Mouse (Mus musculus) left cerebral cortex, postnatal 36 days (tissue): ENCODE results near the gene Hsp90ab1. TPM values are rescaled to one million over a fixed set of nuclear protein-coding genes. Genes with fewer than 3 reads are reported as not detected.
A peak's percentile ranks its signal among the peaks of the same experiment; 100 is the strongest.

ENCODE experiments used
- DNase-seq, 2 experiments: peaks; one replicate each; pipeline ENCODE4 v3.0.0; 2021 to 2022; ENCODE audit warnings: low spot score in 2 of 2, mixed read lengths in 1 of 2
- intact Hi-C: fragments of 180-260 bp; cut with DNase I; formaldehyde crosslinking; loops from one replicate; pipeline ENCODE4 v1.15.1; 2025
- total RNA-seq, 2 experiments: library from RNA; stranded (reverse); gene quantifications; 2 replicates each; pipeline ENCODE4 v1.2.3; 2021

Hsp90ab1 gene
- total RNA-seq, 2 experiments from 2014 or later = 1,413 to 1,526 TPM

DNA sequence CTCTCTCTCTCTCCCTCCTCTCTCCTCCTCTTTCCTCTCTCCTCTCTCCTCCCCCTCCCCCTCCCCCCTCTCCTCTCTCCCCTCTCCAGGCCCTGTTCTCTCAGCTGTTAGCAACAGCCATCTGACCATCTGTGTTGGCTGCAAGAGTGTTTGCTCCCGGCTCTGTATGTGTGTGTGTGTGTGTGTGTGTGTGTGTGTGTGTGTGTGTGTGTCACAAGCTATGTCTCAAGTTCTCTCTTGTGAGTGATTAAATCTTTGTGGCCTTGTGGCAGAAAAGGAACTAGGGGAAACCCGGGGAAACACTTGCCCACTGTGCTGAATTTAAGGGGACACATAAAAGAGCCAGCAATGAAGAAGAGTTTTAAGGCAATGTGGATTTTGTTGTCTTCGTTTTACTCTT is 24.7 kb upstream of the Hsp90ab1 start:
- DNase-seq = no peak
- intact Hi-C loops = no loop called here

DNA sequence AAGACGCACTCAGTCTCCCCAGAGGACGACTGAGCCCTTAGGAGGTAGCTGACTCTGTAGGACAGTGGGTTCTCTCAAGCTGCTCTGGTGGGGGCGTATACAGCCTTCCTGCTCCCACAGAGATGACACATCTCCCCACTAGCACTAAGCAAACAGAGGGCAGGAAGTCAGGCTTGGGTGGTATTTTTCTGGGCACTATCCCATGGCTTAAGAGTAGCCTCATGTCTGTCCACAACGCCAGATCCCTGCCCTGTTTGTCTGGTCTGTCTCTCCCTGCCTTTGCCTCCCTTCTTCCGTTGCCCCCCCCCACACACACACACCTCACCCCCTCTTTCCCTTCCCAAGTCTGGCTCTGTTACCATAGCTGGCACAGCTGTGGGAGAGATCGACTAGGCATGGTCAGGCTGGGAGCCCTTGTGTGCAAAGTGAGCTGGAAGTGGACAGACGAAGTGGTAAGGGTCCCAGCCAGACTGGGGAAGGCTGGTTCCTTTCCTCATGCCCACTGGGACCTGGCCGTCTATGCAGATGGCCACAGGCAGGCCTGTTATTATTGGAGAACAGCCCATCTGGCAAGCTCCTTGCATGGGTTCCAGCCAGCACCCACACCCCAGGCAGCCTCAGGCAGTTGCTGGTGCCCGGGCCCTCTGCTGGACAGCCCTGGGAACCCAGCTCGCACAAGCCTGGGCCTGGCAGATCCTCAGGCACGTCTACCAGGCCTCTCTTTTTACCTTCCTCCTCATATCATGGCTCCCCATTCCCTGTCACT is 23.7 kb upstream of the Hsp90ab1 start:
- intact Hi-C loops = no loop called here
- peak; percentile 60 to 69 for DNase-seq

DNA sequence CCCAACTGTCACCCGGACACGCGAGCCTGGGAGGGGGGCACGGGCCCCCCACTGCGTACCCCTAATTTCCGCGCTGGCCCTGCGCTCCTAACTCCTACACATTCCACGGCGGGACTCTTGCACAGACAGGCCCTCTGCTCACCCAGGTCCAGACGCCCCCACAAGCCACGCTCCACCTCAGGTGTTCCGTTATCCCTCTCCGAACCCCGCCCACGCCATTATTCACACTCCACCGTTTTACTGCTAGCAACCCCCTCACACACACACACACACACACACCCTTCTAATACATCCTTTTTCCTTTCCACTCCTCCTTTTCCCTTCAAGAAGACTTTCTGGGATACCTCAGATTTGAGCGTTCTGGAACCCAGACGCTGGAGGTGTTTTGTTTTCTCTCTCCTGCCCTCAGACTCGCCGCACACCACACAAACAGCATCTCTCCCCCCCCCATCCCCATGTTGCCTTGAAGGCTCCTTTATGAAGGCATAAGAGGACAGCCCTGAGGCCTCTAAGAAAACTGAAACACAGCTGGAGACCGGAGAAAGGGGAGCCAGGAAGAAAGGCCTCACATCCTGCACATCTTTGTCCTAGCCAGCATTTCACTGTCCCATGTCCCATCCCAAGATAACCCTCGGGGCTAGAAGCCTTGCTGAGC is 22.8 kb upstream of the Hsp90ab1 start:
- intact Hi-C loops = no loop called here
- no peak for DNase-seq

DNA sequence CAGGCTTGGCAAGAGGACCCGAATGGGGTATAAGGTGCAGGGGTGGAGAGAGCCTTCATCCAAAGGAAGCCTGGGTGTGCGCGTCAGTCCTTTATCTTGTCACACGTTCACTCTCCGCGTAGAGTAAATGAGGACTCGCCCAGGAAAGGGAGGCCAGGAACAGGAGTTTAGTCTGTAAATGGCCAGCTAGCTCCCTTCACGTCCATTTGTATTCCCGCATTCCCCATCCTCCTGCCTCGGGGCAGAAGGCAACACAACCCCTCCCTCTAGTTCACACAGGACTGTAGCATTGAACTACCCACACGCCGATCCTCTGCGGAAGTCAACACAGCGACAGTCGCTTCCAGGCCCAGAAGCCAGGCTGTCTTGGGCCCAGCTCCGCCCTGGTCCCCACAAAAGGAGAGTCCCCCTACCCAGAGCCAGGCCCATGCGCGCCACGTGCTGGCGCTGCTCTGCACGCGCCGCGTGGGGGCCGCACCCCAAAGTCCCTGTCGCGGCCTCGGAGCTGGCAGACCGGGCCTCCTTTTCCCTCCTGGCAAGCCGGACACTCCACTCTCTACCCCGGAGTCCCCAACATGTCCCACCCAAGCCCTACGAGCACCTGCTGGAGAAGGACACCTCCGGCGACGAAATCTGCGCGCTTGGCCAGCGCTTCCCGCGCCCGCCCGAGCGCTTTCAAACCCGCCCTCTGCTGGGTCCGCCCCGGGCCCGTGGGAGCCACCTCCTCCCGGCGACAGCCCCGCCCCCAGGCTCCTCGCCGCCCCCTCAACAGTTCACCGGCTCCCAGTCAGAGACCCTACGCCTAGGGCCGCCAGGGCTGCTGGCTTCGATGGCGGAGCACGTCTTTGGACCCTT is 22.0 kb upstream of the Hsp90ab1 start:
- intact Hi-C loops = no loop called here
- peak; percentile 48 to 51 for DNase-seq

DNA sequence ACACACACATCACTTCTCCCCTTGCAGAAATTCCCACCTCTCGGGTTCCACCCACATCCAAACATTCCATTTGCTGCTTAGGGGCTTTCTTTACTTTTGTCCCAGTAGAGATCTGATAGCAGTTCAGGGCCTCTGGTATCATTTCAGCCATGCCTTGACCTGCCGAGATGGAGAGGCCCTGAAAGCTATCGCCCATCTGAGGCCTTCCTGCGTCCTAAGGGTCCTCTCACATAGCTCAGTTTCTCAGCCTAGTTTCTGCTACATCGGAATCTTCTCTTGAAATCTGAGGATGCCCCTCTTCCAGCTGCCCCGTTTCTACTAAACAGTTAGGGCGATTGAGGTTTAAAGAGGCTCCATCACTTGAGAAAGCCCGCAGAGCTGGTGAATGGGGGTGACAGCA is 21.1 kb upstream of the Hsp90ab1 start:
- intact Hi-C loops = no loop called here

DNA sequence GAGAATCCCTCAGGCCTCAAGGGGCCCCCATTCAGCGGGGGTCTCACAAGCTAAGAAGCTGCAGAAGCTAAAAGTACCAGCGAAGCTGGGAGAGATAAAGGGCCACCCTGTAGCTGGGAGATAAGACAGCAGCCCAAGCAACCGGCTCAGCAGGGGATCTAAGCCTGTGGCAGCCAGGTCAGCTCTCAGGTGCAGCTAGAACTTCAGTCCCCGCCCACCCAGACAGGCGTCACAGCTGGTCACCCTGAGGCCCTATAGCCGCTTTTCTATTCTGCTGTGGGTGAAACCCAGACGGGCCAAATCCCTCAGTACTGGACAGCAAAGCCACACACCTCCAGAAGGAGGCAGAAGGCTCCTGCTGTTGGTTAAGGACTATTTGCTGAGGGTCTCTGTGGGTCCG is 20.4 kb upstream of the Hsp90ab1 start:
- intact Hi-C loops = no loop called here
- DNase-seq = no peak

More for the DNA sequence above, 21.1 kb upstream of the Hsp90ab1 start:
- no peak for DNase-seq

DNA sequence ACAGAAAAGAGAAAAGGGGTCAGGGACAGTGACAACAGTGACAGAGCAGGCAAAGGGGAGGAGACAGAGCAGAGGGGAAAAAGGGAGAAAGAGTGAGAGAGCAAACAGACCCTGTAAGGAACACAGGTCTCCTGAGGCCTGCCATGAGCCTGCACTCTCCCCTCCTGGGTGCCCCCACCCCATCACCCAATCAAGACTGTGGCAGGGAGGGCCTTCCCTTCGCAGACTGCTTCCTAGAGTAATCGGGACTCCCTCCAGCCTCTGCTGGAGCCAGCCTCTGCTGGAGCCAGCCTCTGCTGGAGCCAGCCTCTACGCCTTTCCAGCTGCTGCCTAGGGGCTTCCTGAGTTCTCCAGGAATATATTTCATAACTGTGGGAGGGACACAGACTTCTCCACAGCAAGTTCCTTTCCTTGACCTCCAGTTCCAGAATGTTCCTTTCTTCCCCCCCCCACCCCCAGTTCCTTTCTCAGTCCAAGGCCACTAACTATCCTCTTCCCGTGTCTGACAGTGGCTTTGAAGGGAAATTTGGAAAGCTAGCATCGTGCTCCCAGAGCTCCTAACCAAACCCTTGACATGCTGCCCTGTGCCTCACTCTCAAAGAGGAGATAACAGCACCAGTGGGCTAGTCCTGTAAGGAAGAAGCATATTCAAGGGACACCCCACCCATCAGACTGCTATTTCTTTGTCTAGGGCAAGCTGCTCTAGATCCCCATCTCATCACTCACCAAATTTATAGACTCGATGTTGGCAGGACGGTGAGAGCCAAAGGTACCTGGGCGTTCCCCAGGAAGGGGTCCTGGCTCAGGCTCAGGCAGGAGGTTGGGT is 19.7 kb upstream of the Hsp90ab1 start:
- intact Hi-C loops = no loop called here
- no peak for DNase-seq

DNA sequence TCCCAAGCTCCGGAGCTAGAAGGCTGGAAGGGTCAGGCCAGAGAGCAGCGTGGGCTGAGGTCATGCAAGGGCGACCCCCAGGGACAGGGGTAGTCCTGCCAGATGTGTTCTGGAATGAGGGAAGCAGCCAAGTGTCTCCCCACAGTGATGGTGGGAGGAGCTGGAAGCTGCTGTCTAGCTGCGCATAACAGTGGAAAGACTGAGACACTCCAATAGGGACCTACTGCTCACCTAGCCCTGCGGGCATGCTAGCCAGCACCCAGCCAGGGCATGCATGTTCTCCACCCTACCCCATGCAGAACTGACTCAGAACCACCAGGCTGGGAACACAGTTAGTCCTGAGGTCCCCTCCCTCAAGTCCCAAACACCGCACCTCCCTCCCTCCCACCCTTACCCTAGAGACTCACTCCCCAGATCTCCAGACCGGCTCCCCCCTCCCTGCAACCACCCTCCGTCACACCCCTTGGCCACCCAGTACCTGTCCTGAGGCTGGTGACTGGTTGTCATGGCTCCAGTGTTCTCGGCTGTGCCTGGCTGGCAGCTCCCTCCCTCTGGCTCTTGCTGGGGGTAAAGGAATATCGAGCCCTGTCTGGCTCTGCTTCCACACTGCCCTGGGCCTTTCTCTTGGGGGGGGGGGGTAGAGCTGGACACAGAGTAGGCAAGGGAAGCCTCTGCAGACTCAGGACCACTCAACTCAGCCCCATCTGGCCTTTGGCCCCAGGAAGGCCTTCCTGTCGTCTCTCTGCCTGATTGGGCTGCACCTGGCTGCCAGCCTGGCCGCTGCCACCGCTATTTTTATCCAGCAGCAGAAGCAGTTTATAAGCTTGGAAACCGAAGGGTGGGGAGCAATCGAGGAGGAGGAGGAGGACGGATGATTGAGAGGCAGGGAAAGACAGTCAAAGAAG is 18.9 kb upstream of the Hsp90ab1 start:
- DNase-seq = no peak
- intact Hi-C loops = no loop called here

DNA sequence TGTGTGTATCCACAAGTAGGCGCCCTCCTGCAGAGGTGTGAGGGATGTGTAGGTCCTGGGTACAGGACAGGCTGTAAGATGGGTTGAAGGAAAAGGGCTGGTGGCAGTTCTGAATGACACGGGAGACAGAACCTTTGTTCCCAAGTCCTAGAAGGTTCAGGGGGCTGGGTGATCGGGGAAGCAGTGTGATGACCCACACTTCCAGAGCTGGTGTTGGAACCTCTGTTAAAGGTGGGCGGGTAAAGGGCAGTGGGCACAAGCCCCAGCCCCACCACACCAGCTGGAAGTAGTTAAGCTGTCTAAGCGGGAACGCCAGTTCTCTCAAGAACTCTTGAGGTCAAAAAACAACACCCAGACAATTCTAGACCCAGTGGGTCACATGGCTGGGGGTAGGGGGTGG is 17.3 kb upstream of the Hsp90ab1 start:
- intact Hi-C loops = no loop called here

DNA sequence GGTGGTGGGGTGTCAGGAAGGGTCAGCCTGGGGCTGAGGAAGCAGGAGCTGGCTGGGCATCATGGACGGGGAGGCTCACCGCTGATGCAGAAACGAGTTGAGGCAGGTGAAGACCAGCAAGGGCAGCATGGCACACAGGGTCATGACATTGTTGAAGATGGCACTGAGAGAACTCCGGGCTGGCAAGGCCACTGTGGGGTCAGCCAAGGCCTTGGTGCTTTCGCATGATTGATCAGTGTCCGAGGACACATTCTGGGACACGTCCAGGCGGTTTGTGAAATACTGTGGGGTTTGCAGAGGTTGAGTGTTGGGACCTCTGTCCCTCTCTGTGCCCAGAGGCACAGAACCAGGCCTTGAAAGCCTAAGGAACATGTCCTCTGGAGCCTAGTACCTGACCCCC is 16.8 kb upstream of the Hsp90ab1 start:
- intact Hi-C loops = loop anchor here (5.0 kb wide), 1 partner anchor 127 kb away; no protein-coding TSS in a partner anchor
- DNase-seq = no peak

More for the DNA sequence above, 17.3 kb upstream of the Hsp90ab1 start:
- DNase-seq = no peak

DNA sequence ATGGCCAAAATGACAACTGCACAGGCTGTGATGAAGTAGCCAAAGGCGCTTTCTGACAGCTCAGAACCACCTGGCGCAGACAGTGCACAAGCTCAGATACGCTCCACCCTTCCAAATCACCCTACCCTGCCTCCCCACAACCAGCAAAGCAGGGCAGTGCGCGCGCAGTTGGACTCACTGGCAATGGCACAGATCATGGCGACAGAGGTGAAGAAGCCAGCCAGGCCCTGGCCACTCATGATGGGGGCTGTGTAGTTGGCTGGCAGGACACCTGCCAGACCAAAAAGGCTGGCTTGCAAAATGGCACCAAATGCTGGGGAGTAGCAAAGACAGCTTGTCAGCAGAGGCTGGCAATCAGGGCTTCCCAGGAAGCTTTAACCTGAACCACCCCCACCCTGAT is 16.2 kb upstream of the Hsp90ab1 start:
- intact Hi-C loops = loop anchor here (5.0 kb wide), 1 partner anchor 128 kb away; no protein-coding TSS in a partner anchor

DNA sequence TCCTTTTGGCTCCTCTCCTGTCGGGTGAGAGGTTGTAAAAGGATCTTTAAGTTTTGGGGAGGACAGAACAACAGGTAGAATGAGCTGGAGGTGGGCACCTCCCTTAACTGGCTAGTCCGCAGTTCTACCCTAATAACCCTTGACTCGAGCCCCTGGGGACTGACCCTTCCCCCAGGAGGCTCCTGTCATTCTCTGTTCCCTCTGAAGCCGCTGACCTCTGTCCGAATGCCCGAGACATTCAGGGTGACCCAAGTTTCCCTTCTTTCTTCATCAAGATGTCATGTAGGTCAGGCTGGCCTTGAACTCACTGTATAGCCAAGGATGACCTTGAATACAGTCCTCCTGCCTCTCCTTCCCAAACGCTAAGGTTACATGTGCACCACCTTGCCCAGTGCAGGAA is 15.3 kb upstream of the Hsp90ab1 start:
- intact Hi-C loops = loop anchor here (5.0 kb wide), 1 partner anchor 129 kb away; no protein-coding TSS in a partner anchor
- no peak for DNase-seq

More for the DNA sequence above, 16.2 kb upstream of the Hsp90ab1 start:
- DNase-seq = no peak

DNA sequence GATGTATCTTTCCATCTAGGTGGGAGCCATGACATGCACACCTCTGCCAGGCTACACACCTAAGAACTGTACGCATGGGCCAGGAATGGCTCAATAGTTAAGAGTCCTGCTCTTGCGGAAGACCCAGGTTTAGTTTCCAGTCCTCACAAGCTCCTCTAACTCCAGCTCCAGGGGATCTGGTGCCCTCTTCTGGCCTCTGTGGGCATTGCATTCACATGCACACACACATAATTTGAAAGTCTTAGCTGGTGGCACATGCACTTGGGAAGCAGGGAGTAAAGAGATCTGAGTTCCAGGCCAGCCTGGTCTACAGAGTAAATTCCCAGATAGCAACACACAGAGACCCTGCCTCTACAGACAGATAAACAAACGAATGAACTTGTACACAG is 13.4 kb upstream of the Hsp90ab1 start:
- intact Hi-C loops = loop anchor here (5.0 kb wide), 1 partner anchor 131 kb away; no protein-coding TSS in a partner anchor
- no peak for DNase-seq

DNA sequence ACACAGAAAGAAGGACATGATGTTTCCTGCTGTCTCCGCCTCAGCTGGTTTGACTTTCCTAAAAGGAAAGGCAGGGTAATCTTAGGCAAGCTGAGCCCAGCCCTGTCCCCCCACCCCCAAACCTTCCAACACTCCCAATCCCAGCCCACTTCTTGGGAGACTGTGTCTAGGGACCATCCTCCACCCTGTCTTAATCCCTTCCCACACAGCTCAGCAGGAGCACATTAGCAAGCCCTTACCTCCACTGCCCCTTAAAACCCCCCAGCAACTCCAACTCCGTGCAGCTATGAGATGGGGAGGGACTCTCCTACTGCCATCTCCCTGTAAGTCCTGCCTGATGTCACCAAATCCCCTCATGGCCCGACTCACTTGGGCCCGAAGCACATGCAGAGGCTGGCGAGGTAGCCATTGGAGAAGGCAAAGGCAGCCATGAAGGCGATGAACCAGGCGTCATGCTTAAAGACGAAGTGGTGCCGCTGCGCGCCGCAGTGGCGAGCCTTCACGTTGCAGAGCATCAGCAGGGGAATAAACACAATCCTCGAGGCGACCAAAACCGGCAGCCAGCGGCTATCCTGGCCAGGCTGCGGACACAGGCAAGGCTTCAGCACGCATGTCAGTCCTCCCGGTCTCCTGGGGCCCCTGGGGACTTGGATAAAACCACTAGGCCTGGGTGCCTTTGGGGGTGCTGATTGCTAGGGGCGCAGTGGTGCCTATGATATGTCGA is 12.8 kb upstream of the Hsp90ab1 start:
- no peak for DNase-seq
- intact Hi-C loops = loop anchor here (2.0 to 5.0 kb wide), 3 partner anchors 43 to 131 kb away; no protein-coding TSS in a partner anchor

DNA sequence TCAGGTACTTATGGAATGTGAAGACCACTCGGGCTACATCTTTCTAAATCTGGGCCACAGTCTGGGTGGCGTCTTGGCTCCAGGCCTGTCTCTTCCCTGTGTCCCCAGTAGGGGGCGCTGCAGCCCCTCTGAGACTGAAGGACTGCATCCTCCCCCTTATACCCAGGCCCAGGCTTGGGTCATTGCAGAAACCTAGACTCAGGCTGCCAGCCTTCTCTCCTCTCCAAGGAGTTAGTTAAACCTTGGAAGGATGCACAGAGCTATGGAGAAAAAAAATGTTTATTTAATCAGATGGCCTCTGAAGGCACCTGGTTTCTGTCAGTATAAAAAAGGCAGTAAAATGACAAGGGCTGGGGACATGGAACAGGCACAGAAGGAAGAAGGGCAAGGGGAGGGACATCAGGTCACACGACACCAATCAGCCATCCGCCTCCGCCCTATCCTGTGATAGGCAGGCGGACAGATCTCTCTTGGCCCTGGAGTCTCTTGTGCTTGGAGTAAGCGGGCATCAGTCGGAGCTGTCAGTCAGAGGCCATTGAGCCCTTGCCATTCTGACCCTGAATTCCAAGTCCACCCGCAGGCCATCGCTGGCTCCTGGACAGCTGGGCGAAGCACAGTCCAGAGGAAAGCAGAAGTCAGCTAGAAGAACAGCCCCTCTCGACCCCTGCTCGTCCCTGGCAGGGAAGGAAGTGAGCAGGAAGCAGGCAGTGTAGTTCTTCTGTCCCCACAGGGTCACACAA is 12.0 kb upstream of the Hsp90ab1 start:
- DNase-seq = peak; percentile 67 to 73
- intact Hi-C loops = loop anchor here (2.0 to 5.0 kb wide), 3 partner anchors 44 to 132 kb away; no protein-coding TSS in a partner anchor

DNA sequence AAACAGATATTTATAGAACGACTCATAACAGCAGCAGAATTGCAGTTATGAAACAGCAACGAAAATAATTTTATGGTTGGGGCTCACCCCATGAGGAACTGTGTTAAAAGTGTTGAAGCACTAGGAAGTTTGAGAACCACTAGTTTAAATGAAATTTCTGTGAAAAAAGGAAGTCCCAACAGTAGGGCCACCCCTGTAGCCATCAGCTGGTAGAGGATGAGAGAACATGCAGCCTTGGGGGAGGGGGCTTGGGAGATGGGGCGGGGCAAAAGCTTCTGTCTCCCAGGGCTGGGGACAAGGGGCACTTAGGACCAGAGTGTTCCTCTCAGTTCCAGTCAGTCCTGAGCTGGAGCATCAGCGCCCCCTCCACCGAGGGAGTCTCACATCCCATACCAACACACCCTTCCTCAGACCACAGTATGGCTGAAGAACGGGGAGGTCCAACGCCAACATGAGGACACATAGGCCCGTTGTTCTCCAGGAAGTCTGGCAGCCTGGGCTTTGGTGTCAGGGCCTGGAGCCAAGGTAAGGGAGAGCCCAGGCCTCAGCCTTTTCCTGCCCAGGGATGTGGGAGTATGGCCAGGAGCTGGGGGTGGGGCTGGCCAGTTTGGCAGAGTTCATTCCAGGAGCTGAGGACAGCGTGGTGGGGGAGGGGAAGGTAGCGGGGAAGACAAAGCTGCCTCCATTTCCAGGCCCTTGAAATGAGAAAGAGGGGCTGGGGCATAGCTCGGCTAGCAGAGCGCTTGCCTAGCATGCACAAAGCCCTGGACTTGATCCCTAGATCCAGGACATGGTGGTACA is 11.2 kb upstream of the Hsp90ab1 start:
- intact Hi-C loops = loop anchor here (2.0 kb wide), 2 partner anchors 45 to 59 kb away; no protein-coding TSS in a partner anchor
- DNase-seq = peak; percentile 40 to 59
